Mouse (Mus musculus) lung, adult 2 months (tissue): Measurements from ENCODE around the gene Clcn6.

ENCODE experiments used
- CTCF ChIP-seq: fragments of 200-500 bp; IDR thresholded peaks from 2 replicates; pipeline ENCODE4 v1.5.1; 2011; ENCODE audit warnings: mild to moderate bottlenecking, low read length, control low read depth; ENCODE audit not compliant: insufficient read depth
- POLR2A ChIP-seq: fragments of 200-500 bp; IDR thresholded peaks from 2 replicates; pipeline ENCODE4 v1.6.1; 2011; ENCODE audit warnings: low read depth, mild to moderate bottlenecking, control low read depth, low read length, borderline replicate concordance; ENCODE audit errors: extremely low read depth

DNA sequence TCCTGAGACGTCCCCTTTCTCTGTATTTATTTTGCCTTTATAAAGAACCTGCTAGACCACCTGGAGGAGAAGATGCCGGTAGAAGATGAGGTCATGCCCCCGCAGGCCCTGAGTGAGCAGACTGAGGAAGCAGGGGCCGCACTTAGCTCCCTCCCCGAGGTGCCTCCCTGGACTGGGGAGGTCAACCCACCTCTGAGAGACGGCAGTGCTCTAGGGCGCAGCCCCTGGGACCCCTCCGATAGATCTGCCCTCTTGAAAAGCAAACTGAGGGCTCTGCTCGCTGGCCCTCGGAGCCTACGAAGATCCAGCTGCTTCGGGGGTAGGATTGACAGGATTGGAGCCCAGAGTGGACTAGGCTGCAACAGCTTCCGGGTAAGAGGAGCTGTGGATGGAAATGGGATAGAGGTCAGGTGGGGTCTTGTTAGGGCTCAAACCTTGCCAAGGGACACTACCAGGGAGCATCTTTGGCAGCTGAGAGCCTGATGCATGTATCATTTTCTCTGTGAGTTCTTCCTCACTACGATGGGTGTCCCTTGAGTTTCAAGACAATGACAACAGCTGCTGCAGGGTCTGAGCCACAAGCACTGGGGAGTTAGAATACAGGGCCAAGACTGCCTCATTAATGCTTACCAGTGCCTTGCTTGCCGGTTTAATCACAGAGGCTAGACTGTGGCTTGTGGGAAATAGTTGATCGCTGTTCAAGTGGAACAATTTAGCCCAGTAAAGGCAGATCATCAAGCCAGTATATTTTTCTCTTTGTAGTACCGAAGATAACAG, 37.4 kb downstream of the Clcn6 start:
- no peak for TF ChIP-seq CTCF
- no peak for TF ChIP-seq POLR2A
